Comparison of ENCODE assay signal across 10 mouse cellular contexts in the genomic region with DNA sequence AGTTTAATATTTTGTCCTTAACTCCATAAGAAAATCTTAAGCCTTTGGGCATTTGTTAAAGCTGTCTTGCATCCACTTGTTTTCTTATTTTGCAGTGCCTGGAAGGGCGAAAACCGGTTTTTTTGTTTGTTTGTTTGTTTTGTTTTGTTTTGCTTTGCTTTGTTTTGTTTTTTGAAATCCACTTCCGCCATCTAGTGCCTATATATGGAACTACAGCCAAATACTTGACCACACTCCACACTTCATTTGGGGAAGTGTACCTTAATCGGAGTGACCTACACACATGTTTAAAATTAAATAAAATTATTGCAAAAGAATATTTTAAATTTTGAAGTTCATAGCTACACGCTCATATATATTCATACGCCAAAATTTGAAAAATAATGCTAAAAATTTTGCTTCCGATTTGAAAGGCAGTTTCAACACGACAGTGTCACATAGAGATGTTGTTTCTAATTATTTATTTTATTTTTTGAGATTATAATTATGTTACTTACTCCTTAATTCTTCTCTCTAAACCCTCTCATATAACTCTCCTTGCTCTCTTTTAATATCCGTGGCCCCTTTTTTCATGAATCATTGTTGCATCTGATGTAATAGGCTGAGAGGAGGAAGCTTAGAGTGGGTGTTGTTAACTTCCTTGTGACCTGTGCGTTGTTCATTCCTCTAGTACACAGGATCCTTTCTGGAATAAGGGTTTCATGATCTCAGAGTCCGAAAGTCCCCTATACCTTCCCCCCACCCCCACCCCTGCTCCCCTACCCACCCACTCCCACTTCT.
DNase-seq lines count a peak whose midpoint lies in the region; TF ChIP-seq lines count a peak whose summit lies in the region.
"Had no signal": no experiment of that assay in that cellular context is flagged by ENCODE, and none has a peak within 500 bp of the region (broad histone marks: within the 10 kb centered on the region; RNA-seq: fewer than 3 reads in every experiment).

No protein-coding gene starts in this region.

- no peaks in the 10 kb centered on the region for H3K9me3 ChIP-seq in MEL (replicated peaks; ENCODE audit: insufficient read depth, low read length)
- H3K9me3 ChIP-seq: heart, embryonic 13.5 days had no signal

- TF ChIP-seq CTCF in layer of hippocampus, adult 2 months (conservative IDR thresholded peaks at IDR 0.05), result peak; percentile 83
- peak in 2 of 3 experiments; percentile 52 to 82; a peak in 4 of 6 replicates for TF ChIP-seq CTCF in MEL (IDR thresholded peaks at IDR 0.05 in 2 of 3, conservative IDR thresholded peaks at IDR 0.05 in 1 of 3; ENCODE audit: control insufficient read depth in 1 of 3, insufficient read depth in 1 of 3, low read depth in 2 of 3, low read length in 3 of 3, poor library complexity in 1 of 3, severe bottlenecking in 1 of 3)

- no peaks in the 10 kb centered on the region for H3K79me2 ChIP-seq in MEL (ENCODE audit: control insufficient read depth, insufficient read depth, low read length, poor library complexity)

- peak; percentile 27 for DNase-seq in cerebellum, adult 9-10 months
- no peak for DNase-seq in cerebellum, adult 9-11 months
- DNase-seq in layer of hippocampus, adult 2 months (ENCODE audit: low spot score in 2 of 2), result no peak
- DNase-seq in layer of hippocampus, postnatal 36 days, result no peak
- peak; percentile 80 for DNase-seq in MEL (ENCODE audit: low read depth, low spot score)
- DNase-seq in embryo, embryonic 9.5 days (ENCODE audit: extremely low spot score), result peak; percentile 29
- no peak for DNase-seq in right cerebral cortex, postnatal 36 days (ENCODE audit: low spot score in 2 of 2)
- no peak for DNase-seq in adrenal gland, adult 8-10 months
- DNase-seq: spleen, adult 18-20 months had no signal

- no peak overlapping the region for H3K4me3 ChIP-seq in layer of hippocampus, adult 2 months
- peak overlapping the region; percentile 49 to 71 for H3K4me3 ChIP-seq in MEL (ENCODE audit: control insufficient read depth in 1 of 2, insufficient read depth in 1 of 2, low read depth in 2 of 2, low read length in 2 of 2)
- H3K4me3 ChIP-seq: heart, embryonic 13.5 days had no signal

- peaks cover 0 to 10% of the 10 kb centered on the region in 2 experiments; a peak in 2 of 4 replicates for H3K36me3 ChIP-seq in MEL (ENCODE audit: control insufficient read depth in 1 of 2, insufficient read depth in 2 of 2, low read length in 2 of 2)
- H3K36me3 ChIP-seq: heart, embryonic 13.5 days had no signal

- peaks cover 4 to 6% of the 10 kb centered on the region in 2 experiments; a peak in 2 of 4 replicates for H3K4me1 ChIP-seq in MEL (ENCODE audit: control insufficient read depth in 1 of 2, insufficient read depth in 2 of 2, low read length in 2 of 2)
- H3K4me1 ChIP-seq: heart, embryonic 13.5 days had no signal

- peak; percentile 85 for TF ChIP-seq RAD21 in MEL (IDR thresholded peaks at IDR 0.05; ENCODE audit: low read depth, low read length)

- no peak for TF ChIP-seq POLR2A in MEL (IDR thresholded peaks at IDR 0.05; ENCODE audit: control insufficient read depth in 1 of 2, insufficient read depth in 1 of 2, low read depth in 1 of 2, low read length in 2 of 2, poor library complexity in 1 of 2)

- no peak overlapping the region for H3K27ac ChIP-seq in layer of hippocampus, adult 2 months
- H3K27ac ChIP-seq in MEL (ENCODE audit: control insufficient read depth, low read depth, low read length), result no peak overlapping the region
- H3K27ac ChIP-seq: heart, embryonic 13.5 days had no signal

- peak in 1 of 2 experiments; percentile 40; a peak in 1 of 4 replicates for TF ChIP-seq EP300 in MEL (IDR thresholded peaks at IDR 0.05; ENCODE audit: low read depth in 1 of 2, low read length in 2 of 2)

- no peaks in the 10 kb centered on the region for H3K27me3 ChIP-seq in MEL (ENCODE audit: control insufficient read depth in 1 of 2, insufficient read depth in 2 of 2, low read length in 2 of 2)
- H3K27me3 ChIP-seq: heart, embryonic 13.5 days had no signal

- peak overlapping the region; percentile 44; the same call in 1 of the 2 replicates for H3K9ac ChIP-seq in MEL (ENCODE audit: control insufficient read depth, low read depth, low read length, poor library complexity, severe bottlenecking)
- H3K9ac ChIP-seq: heart, embryonic 13.5 days had no signal

TF ChIP-seq in MEL, 35 proteins besides CTCF, POLR2A, EP300 and RAD21:
- TF ChIP-seq ELF1 (IDR thresholded peaks at IDR 0.05; ENCODE audit: low read depth, low read length) (peak; percentile 15; the same call in 1 of the 2 replicates), ZNF384 (IDR thresholded peaks at IDR 0.05; ENCODE audit: low read depth, low read length) (peak; percentile 47; the same call in 1 of the 2 replicates), ZC3H11A (IDR thresholded peaks at IDR 0.05; ENCODE audit: low read depth, low read length) (peak; percentile 80), MAZ (IDR thresholded peaks at IDR 0.05; ENCODE audit: low read depth, low read length) (no peak), SMC3 (IDR thresholded peaks at IDR 0.05; ENCODE audit: low read depth, low read length) (peak; percentile 82), SIN3A (IDR thresholded peaks at IDR 0.05; ENCODE audit: low read length) (peak; percentile 42; the same call in 1 of the 2 replicates)

Comparison
In these comparisons a context has a peak if more than half of its experiments do, and no peak if none do; other contexts are left out.
1. DNase-seq: peak in cerebellum, adult 9-10 months (single experiment), MEL (single experiment) and embryo, embryonic 9.5 days (single experiment); none in cerebellum, adult 9-11 months (single experiment), layer of hippocampus, adult 2 months (0 of 2), layer of hippocampus, postnatal 36 days (0 of 2), right cerebral cortex, postnatal 36 days (0 of 2) and adrenal gland, adult 8-10 months (single experiment).